Mouse (Mus musculus) embryonic facial prominence, embryonic 11.5 days (tissue): ENCODE data around the gene Mtf2. TPM values are rescaled to one million over a fixed set of nuclear protein-coding genes. Genes with fewer than 3 reads are reported as not detected.
"Not testable (repeated sequence)": the region's sequence is repeated elsewhere in the genome, so short reads cannot be mapped to it uniquely, and the experiment has no call there.

Experiments
- ATAC-seq: fragments of 200-750 bp; cut with Nextera tagmentation; replicated peaks from 2 replicates; pipeline ENCODE4 v1.8.0; 2017; ENCODE audit warnings: low read depth; ENCODE audit not compliant: insufficient number of reproducible peaks, low FRiP score, low TSS enrichment
- DNase-seq: peaks from one replicate; pipeline ENCODE4 v3.0.0-alpha.2; 2015; ENCODE audit warnings: low spot score
- H3K27ac ChIP-seq: fragments of 300-500 bp; sonication (generic); replicated peaks from 2 replicates; pipeline ENCODE4 v1.5.1; 2014; ENCODE audit warnings: mild to moderate bottlenecking, low read depth, low read length, control low read depth
- H3K27me3 ChIP-seq: fragments of 300-500 bp; sonication (generic); 2 replicates; pipeline ENCODE4 v1.6.1; 2014; ENCODE audit warnings: mild to moderate bottlenecking, low read length, moderate library complexity, mixed read lengths; ENCODE audit not compliant: control insufficient read depth, insufficient read depth
- H3K36me3 ChIP-seq: fragments of 300-500 bp; sonication (generic); replicated peaks from 2 replicates; pipeline ENCODE4 v1.6.1; 2014; ENCODE audit warnings: low read depth, mild to moderate bottlenecking, low read length, moderate library complexity, mixed read lengths; ENCODE audit not compliant: control insufficient read depth, insufficient read depth
- H3K4me1 ChIP-seq: fragments of 300-500 bp; sonication (generic); 2 replicates; pipeline ENCODE4 v1.6.1; 2014; ENCODE audit warnings: low read length, mixed read lengths; ENCODE audit not compliant: control insufficient read depth, insufficient read depth
- H3K4me2 ChIP-seq: fragments of 300-500 bp; sonication (generic); 2 replicates; pipeline ENCODE4 v1.6.1; 2014; ENCODE audit warnings: low read depth, mild to moderate bottlenecking, control low read depth, low read length, moderate library complexity
- H3K4me3 ChIP-seq: fragments of 300-500 bp; sonication (generic); 2 replicates; pipeline ENCODE4 v1.5.1; 2014; ENCODE audit warnings: low read depth, low read length, control low read depth
- H3K9ac ChIP-seq: fragments of 300-500 bp; sonication (generic); replicated peaks from 2 replicates; pipeline ENCODE4 v1.6.1; 2014; ENCODE audit warnings: mild to moderate bottlenecking, control low read depth, low read length
- H3K9me3 ChIP-seq: fragments of 300-500 bp; sonication (generic); replicated peaks from 2 replicates; pipeline ENCODE4 v1.6.1; 2016; ENCODE audit warnings: mild to moderate bottlenecking, low read length, inconsistent platforms, mixed read lengths; ENCODE audit not compliant: control insufficient read depth
- WGBS: fragments of 180-500 bp; shearing (Covaris S2); extraction: QIAGEN DNeasy Blood & Tissue Kit; methylation state at CpG from one replicate; pipeline ENCODE4 v1.1.7; 2014; 5-methylcytosine and 5-hydroxymethylcytosine counted together
- polyA plus RNA-seq: library from polyadenylated mRNA; unstranded; fragments of >200 nt; fragmentation: Nextera tagmentation; extraction: Ambion mirVana; gene quantifications from 2 replicates; pipeline ENCODE4 v1.2.1, GENCODE M21; 2014

Mtf2 gene
- polyA plus RNA-seq, result 160 and 164 TPM in 2 replicates

GRCm38 (mm10) chr5:108065465-108066411 is at the start of gene Mtf2:
Gene Mtf2, plus strand, starts transcription at chr5:108065674.
- DNase-seq (peak; percentile 98), ATAC-seq (peak; percentile 95)
- H3K27me3 ChIP-seq, result no peaks in the 10 kb centered on the region
- peaks cover 3% of the 10 kb centered on the region for H3K36me3 ChIP-seq
- H3K4me3 ChIP-seq, result peak within 1 kb of the TSS; percentile 97
- no peaks in the 10 kb centered on the region for H3K9me3 ChIP-seq
- WGBS, result under 1% methylated on average over 59 of the region's 59 CpGs
- peak within 1 kb of the TSS; percentile 90 for H3K27ac ChIP-seq
- H3K9ac ChIP-seq, result peak within 1 kb of the TSS; percentile 99
- H3K4me1 ChIP-seq, result no peaks in the 10 kb centered on the region
- peak within 1 kb of the TSS; percentile 53 for H3K4me2 ChIP-seq

GRCm38 (mm10) chr5:108017232-108017631 is 48.2 kb upstream of the Mtf2 start:
- no peaks in the 10 kb centered on the region for H3K4me1 ChIP-seq
- no peak overlapping the region for H3K4me2 ChIP-seq
- no peaks in the 10 kb centered on the region for H3K27me3 ChIP-seq
- H3K36me3 ChIP-seq, result no peaks in the 10 kb centered on the region
- 97% methylated on average over 2 of the region's 2 CpGs for WGBS
- no peak overlapping the region for H3K4me3 ChIP-seq
- no peaks in the 10 kb centered on the region for H3K9me3 ChIP-seq
- ATAC-seq (no peak), DNase-seq (no peak)
- no peak overlapping the region for H3K27ac ChIP-seq
- H3K9ac ChIP-seq, result no peak overlapping the region

GRCm38 (mm10) chr5:108019367-108019766 is 46.1 kb upstream of the Mtf2 start:
- DNase-seq (no peak), ATAC-seq (no peak)
- Histone ChIP-seq H3K4me2 (no peak overlapping the region), H3K36me3 (no peaks in the 10 kb centered on the region), H3K4me1 (no peaks in the 10 kb centered on the region), H3K27me3 (no peaks in the 10 kb centered on the region), H3K4me3 (no peak overlapping the region), H3K27ac (no peak overlapping the region), H3K9me3 (no peaks in the 10 kb centered on the region), H3K9ac (no peak overlapping the region)
- 19% methylated on average over 2 of the region's 2 CpGs for WGBS

GRCm38 (mm10) chr5:108021346-108021745 is 44.1 kb upstream of the Mtf2 start:
- no peaks in the 10 kb centered on the region for H3K27me3 ChIP-seq
- ATAC-seq (no peak), DNase-seq (no peak)
- no peaks in the 10 kb centered on the region for H3K36me3 ChIP-seq
- H3K4me3 ChIP-seq, result no peak overlapping the region
- WGBS, result 57% methylated on average over 3 of the region's 3 CpGs
- H3K9me3 ChIP-seq, result no peaks in the 10 kb centered on the region
- no peak overlapping the region for H3K9ac ChIP-seq
- H3K4me1 ChIP-seq, result no peaks in the 10 kb centered on the region
- H3K4me2 ChIP-seq, result no peak overlapping the region
- H3K27ac ChIP-seq, result no peak overlapping the region

GRCm38 (mm10) chr5:108028230-108028629 is 37.2 kb upstream of the Mtf2 start:
- 78% methylated on average over 4 of the region's 4 CpGs for WGBS
- H3K4me2 ChIP-seq, result no peak overlapping the region

GRCm38 (mm10) chr5:108028797-108029536 is 36.5 kb upstream of the Mtf2 start:
- ATAC-seq, H3K4me3 ChIP-seq, H3K4me1 ChIP-seq, H3K9ac ChIP-seq, H3K4me2 ChIP-seq, H3K27ac ChIP-seq, H3K27me3 ChIP-seq, H3K9me3 ChIP-seq, H3K36me3 ChIP-seq, DNase-seq: not testable (repeated sequence)
- 91% methylated on average over 7 of the region's 7 CpGs for WGBS

More at GRCm38 (mm10) chr5:108028230-108028629, 37.2 kb upstream of the Mtf2 start:
- no peak overlapping the region for H3K4me3 ChIP-seq
- H3K27me3 ChIP-seq, result no peaks in the 10 kb centered on the region
- ATAC-seq (no peak), DNase-seq (no peak)
- no peaks in the 10 kb centered on the region for H3K36me3 ChIP-seq
- H3K9me3 ChIP-seq, result no peaks in the 10 kb centered on the region
- no peak overlapping the region for H3K27ac ChIP-seq
- H3K9ac ChIP-seq, result no peak overlapping the region
- no peaks in the 10 kb centered on the region for H3K4me1 ChIP-seq

GRCm38 (mm10) chr5:108029968-108030367 is 35.5 kb upstream of the Mtf2 start:
- H3K9ac ChIP-seq, result no peak overlapping the region
- H3K36me3 ChIP-seq, result no peaks in the 10 kb centered on the region
- H3K4me3 ChIP-seq, result no peak overlapping the region
- H3K4me2 ChIP-seq, result no peak overlapping the region
- ATAC-seq (no peak), DNase-seq (no peak)
- H3K27ac ChIP-seq, result no peak overlapping the region
- H3K9me3 ChIP-seq, result no peaks in the 10 kb centered on the region
- no peaks in the 10 kb centered on the region for H3K4me1 ChIP-seq
- WGBS, result 89% methylated on average over 2 of the region's 2 CpGs
- no peaks in the 10 kb centered on the region for H3K27me3 ChIP-seq

- ATAC-seq (no peak), DNase-seq (no peak)
- Histone ChIP-seq H3K9me3 (no peaks in the 10 kb centered on the region), H3K9ac (no peak overlapping the region), H3K4me3 (no peak overlapping the region), H3K27ac (no peak overlapping the region), H3K4me1 (no peaks in the 10 kb centered on the region), H3K4me2 (no peak overlapping the region), H3K27me3 (no peaks in the 10 kb centered on the region), H3K36me3 (no peaks in the 10 kb centered on the region)
- 89% methylated on average over 4 of the region's 4 CpGs for WGBS
Measured at GRCm38 (mm10) chr5:108031267-108031666, 34.2 kb upstream of the Mtf2 start.
